Mouse (Mus musculus) liver, postnatal 0 days (tissue): Measurements from ENCODE around the gene Ppid.

Experiments used
- CTCF ChIP-seq: sonication (generic); IDR thresholded peaks from 2 replicates; pipeline ENCODE4 v1.5.1; 2016; ENCODE audit warnings: antibody characterized with exemption, low read depth
- EP300 ChIP-seq: IDR thresholded peaks from 2 replicates; pipeline ENCODE4 v1.6.1; 2016; ENCODE audit warnings: antibody characterized with exemption, low read depth, mild to moderate bottlenecking

GRCm38 (mm10) chr3:79559773-79560045, 31.4 kb upstream of the Ppid start:
- no peak for TF ChIP-seq EP300
- TF ChIP-seq CTCF, result no peak
